Mouse (Mus musculus): ENCODE data around the gene Tpi1.
A peak's percentile ranks its signal among the peaks of the same experiment; 100 is the strongest.
"Not testable (repeated sequence)": the region's sequence is repeated elsewhere in the genome, so short reads cannot be mapped to it uniquely, and the experiment has no call there.

Tpi1 gene

DNA sequence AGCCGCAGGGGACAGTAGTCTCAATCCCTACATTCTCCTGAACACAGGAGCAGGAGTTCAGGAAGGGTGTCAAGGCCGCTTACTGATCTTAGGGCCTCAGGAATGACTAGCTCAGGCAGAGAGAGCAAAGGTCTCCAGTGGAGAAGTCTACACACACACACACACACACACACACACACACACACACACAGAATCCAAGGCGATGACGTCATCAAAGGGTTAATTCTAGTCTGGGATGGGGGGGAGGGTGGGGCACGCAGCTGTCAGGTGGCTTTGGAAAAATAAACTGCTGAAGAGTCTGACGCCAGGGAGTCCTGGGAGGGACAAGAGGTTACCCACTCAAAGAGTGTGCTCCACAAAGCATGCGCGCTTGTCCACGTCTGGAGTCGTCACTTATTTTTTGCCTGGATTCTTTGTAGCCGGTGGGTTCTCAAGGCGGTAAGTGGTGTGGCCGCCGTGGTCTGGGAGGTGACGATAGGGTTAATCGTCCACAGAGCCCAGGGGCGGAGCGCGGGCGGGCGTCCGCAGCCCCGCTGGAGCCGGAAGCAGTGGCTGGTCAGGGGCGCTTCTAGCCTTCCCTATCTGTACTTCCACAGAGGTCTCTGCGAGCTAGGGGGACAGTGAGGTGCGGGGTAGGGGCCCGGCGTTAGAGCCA, 5.6 kb downstream of the Tpi1 start, which contains the start of gene Spsb2:
Gene Spsb2 (plus strand): TSS at position 304 of the 655 bp plus-strand sequence.
- peak; percentile 86 to 92 for DNase-seq

DNA sequence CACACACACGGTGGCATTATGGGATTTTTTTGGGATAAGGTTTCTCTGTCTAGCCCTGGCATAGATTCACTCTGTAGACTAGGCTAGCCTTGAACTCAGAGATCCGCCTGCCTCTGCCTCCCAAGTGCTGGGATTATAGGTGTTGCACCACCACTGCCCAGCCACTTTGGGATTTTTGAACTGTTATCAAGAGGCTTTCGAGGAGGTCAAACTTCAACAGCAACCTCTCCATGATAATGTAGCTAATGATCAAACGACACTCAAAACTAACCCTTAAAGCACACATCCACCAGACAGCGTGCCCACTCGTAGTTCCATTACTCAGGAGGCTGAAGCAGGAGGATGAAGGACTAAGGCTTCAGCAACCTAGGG, 6.1 kb downstream of the Tpi1 start:
- no peak for DNase-seq

DNA sequence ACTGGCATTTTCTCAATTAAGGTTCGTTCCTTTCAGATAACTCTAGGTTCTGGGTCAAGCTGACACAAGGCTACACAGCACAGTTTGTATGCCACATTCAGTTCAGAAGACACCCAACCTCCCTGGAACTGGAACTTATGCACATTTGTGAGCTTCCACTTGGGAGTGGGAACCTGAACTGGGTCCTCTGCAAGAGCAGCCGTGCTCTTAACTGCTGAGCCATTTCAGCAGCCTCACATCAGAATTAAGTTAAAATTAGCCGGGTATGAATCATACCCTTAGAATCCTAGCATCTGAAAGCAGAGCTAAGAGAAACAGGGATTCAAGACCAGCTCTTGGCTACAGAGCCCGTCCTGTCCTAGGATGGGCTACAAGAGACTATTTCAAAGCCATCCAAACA, 6.7 kb downstream of the Tpi1 start:
- DNase-seq = no peak

DNA sequence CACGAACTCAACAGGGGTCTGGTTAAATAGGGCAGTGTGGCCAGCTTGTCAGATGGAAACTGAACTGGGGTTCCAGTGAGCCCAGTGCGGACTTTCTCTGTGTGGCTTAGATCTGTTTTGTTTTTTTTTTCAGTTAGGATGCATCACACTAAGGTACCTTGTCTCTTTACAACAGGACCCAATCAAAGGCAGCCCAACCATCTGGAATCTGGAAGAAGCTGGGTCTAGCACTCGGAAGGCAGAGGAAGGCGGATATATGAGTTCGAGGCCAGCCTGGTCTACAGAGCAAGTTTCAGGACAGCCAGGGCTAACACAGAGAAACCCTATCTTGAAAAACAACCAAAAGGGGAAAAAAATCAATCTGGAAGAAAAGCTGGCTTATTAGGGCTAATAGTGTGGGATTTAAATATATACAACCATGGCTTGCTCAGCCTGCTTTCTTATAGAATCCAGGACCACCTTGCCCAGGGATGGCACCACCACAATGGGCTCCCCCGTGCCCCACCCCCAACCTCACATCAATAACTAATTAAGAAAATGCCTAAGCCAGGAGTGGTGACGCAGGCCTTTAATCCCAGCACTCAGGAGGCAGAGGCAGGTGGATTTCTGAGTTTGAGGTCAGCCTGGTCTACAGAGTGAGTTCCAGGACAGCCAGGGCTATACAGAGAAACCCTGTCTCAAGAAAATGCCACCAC, 7.5 kb downstream of the Tpi1 start:
- DNase-seq = no peak

DNA sequence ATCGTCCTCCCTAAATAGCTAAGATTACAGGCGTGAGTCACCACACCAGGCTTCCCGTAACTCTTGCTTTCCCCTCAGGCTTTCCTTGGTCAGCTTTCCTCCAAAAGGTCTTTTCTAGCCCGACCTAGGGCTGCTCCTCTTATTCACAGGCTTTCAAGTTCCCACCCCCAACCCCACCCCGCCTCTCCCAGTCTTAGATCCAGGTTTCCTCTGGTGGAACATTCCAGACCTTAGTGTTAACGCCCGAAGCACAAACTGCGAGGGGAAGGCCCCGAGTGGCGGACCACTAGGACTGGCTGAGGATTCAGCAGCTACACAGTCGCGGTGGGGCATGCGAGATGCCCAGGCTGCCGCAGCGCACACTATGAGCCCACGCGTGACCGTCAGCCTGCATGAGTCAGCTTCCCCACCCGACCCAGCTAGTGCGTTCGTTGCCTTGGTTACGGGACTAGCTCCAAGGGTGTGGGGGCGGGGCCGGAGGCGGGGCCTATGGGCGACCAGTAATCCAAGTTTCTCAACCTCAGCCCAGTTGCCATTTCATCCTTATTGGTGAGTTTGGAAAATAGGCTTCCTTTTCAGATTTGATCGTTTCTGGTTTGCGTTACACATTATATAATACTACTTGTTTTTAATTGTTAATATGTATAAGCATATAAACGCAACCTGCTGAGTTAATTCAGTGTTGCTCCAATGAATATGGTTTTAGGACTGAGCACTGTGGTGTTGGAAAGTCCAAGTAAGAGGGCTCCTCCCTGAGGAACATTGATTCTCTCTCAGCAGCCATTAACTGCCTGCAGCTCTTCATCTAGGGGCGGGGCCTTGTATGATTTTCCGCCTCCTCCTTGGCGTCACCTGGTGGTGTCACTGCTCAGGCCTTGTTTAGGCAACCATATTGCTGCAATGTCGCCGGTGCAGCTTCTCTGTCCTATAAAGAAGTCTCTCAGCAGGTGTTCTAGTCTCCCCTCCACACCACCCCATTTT, 8.5 kb downstream of the Tpi1 start:
- peak; percentile 98 for DNase-seq

DNA sequence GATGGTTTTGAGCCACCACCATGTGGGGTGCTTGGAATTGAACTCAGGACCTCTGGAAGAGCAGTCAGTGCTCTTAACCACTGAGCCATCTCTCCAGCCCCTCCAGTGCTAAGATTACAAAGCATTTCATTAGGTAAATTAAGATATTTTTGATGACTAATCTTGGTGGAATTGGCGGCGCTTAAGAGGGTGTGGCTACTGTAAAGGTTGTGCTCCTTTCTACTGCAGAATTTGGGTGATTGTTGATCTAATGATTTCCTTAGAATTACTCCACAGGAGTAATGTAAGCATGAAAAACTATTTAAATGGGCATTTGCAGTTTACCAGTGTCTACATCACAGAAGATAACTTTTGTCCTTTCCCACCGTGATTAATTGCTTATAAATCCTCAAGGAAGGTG, 9.8 kb downstream of the Tpi1 start:
- no peak for DNase-seq

DNA sequence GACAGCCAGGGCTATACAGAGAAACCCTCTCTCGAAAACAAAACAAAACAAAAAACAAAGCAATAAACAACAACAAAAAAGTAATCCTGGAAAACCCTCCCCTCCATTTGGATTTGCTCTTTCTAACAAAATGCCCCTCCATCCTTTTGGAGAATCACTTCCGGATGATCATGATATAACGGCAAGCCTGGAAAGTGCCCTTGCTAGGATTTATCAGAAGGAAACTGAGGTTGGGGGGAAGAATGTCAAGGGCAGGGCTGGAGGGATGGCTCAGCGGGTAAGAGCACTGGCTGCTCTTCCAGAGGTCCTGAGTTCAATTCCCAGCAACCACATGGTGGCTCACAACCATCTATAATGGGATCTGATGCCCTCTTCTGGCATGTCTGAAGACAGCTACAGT, 10.4 kb downstream of the Tpi1 start:
- DNase-seq = not testable (repeated sequence)

DNA sequence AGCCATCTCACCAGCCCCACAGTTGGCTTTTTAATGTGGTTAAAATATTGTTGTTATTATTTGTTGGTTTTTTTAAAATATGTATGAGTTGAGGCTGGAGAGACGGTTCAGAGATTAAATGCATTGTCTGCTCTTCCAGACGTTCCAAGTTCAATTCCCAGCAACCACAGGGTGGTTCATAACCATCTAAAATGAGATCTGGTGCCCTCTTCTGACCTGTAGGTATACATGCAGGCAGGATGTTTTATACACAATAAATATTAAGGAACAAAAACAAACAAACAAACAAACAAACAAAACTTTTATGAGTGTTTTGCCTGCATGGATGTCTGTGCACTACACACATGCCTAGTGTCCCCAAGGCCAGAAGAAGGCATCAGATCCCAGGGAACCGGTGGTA, 11.0 kb downstream of the Tpi1 start:
- no peak for DNase-seq

DNA sequence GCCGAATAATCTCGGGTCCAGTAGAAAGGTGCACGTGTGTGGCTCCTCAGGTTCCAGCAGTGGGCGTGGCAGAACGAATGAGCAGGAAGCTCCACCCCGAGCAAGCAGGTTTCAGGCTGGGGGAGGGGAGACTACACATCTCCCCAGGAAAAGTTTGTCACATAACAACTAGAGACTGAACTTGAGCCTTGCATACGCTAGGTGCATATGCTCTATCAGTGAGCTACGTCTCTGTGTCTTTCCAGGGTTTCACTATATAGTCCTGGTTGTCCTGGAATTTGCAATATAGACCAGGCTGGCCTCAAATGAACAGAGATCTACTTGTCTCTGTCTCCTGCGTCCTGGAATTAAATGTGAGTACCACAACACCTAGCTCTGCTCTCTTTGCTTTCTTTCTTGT, 11.7 kb downstream of the Tpi1 start:
- DNase-seq = not testable (repeated sequence)

DNA sequence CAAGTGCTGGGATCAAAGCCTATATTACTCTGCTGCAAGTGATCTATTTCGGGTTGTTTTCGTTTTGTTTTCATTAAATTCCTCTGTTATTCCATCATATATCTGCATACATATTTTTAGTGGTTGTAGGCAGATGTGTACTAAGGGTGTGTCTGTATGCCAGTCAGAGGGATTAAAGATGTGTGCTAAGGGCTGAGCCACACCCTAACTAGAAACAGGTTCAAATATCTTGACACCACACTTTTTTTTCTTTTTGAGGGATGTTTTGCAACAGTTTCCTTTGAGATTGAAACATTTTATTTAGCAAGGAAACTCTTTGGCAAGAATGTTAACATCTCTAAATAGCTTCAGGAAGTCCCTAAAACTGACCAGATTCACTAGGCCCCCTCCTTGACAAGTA, 17.9 kb downstream of the Tpi1 start:
- no peak for DNase-seq

DNA sequence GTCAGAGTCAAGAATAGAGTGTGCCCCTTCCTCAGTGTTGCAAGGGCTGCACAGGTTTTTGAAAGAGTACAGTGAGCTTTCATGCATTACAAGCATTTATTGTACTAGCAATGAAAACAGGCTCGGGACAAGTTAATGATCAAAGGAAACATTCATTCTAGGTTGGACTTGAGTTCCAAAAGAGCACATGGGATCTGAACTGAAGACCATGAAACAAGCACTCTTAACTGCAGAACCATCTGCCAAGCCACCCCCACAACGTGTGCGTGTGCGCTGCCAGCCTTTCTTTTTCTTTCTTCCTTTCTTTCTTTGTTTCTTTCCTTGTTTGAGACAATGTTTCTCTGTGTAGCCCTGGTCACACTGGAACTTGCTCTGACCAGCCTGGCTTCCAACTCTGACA, 18.3 kb downstream of the Tpi1 start:
- DNase-seq = no peak

DNA sequence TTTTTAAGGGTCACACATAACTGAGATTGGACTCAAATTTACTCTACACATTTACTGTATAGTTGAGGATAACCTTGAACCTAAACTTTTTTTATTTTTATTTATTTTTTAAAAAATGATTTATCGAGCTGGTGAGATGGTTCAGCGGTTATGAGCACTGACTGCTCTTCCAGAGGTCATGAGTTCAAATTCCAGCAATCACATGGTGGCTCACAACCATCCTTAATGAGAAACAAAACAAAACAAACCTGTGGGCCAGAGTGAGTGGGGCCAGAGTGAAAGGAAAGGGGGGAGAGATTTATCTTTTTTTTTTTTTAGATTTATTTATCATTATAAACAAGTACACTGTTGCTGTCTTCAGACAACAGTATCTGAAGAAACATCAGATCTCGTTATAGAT, 22.2 kb downstream of the Tpi1 start:
- no peak for DNase-seq

DNA sequence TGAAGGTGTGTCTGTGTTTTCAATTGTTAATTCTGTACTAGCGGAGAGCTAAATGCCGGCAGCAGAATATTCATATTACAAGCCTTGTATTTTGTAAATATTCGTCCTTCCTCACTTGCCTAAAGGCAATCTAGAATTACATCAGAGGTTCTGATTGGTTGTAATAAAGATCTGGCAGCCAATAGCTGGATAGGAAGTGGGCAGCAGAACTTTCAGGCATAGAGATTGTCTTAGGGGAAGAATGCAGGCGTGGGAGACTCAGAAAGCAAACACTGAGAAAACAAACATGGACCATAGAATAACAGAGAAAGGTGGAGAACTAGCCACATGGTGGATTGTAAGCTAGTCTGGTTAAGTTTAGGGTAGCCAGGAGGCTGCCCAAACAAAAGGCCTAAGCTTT, 24.0 kb downstream of the Tpi1 start:
- DNase-seq = no peak

DNA sequence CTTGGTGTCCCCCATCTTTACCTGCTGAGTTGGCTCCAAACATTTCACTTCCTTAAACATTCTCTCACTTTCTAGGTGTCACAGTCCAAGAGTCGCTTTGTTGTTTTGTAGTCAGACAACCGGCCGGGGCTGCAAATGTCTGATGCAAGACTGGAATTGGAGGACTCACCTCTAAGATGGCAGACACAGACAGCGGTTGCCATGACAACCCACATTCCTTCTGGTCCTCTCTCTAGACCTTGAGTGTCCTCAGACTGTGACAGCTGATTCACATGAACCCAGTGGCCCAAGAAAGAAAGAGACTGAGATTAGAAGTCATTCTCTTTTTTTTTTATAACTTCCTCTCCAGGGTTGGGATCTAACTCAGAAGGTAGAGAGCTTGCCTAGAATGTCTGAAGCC, 24.6 kb downstream of the Tpi1 start:
- DNase-seq = no peak

DNA sequence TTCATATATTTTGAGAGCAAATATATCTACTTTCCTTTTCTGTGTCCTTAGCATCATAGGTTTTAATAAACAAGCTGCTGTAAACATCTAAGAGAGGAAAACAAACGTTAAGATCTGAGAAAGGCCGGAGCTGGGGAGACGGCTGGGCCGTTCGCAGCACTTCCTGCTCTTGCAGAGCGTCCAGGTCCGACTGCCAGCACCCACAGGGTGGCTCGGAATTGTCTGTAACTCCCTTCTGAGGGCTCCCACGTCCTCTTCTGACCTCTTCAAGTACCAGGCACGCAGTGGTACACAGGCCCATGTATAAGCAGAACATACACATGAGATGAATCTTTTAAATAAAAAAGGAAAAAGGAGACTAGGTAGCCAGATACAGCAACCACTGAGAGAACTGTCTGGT, 26.4 kb downstream of the Tpi1 start:
- DNase-seq = no peak

DNA sequence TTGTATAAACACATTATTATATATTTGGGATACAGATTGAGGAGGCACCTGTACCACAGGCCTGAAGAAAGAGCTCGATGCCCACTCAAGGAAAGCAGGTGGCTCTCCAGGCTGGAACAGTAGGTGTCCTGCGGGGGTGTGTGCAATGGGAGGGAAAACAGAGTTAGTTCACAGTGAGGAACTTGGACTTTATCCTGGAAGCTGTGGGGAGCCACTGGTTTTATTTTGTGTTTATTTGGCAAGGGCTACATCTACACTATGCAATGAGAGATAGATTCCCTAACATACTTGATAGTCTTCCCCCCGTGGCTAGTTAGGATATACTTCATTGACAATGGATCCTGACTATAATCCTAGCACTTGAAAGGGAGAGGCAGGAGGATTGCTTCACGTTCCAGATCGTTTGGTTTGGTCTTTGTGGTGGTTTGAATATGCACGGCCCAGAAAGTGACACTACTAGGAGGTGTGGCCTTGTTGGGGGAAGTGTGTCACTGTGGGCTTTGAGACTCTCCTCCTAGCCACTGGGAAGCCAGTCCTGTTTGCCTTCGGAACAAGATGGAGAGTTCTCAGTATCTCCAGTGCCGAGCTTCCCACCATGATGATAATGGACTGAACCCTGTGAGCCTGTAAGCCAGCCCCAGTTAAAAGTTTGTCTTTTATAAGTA, 27.2 kb downstream of the Tpi1 start:
- DNase-seq = no peak

DNA sequence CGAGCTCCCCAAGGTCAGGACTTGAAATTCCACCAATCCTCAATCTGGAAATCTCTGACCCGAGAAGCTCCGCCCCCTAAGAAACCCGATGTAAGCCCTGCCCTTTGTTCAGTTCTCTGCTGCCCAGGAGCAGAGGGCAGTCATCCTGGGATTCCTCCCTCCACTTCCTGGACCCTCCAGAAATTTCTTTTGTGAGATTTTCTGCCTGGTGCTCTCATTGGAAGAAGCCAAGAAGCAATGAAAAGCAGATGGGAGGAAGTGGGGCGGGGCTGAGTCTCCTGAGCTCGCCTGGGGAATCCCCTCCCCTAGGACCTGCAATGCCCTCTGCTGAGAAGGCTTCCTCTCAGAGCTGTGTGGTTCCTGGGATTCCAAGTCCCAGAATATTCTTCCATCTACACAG, 31.7 kb downstream of the Tpi1 start:
- peak; percentile 57 to 73 for DNase-seq

DNA sequence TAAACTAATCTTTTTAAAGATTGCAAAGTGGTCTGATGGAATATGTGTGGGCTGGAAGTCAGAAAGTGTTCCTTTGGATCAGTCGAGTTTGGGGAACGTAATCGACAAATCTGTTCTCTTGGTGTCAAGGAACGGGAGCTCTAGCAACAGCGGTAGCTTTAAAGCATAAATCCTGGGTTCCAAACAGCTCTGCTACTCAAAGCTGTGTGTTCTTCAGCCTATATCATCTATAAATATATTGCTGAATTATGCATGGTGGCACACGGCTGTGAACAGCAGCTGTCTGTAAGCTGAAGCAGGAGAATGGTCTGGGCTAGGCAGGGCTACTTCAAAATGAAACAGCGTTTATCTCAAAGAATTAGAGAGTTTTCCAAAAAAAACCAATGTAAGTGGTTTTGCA, 33.2 kb downstream of the Tpi1 start:
- DNase-seq = no peak

DNA sequence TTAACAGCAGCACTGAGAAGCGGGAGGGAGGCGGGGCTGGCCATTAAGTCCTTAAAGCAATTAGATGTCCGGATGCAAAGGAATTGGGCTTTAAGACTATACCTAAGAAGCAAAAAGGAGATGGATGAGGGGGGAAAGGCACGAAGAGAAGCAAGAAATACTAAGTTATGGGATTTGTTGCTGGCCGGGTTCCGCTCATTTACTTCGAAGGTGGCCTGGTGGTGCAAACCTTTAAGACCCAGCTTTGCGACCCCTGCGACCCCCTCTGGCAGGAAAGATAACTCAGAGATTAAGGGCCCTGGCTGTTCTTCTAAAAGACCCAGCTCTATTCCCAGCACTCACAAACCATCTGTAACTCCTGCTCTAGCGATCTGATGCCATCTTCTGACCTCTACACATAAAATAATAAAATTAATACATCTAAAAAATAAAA, 34.1 kb downstream of the Tpi1 start:
- DNase-seq = peak; percentile 67 to 81

DNA sequence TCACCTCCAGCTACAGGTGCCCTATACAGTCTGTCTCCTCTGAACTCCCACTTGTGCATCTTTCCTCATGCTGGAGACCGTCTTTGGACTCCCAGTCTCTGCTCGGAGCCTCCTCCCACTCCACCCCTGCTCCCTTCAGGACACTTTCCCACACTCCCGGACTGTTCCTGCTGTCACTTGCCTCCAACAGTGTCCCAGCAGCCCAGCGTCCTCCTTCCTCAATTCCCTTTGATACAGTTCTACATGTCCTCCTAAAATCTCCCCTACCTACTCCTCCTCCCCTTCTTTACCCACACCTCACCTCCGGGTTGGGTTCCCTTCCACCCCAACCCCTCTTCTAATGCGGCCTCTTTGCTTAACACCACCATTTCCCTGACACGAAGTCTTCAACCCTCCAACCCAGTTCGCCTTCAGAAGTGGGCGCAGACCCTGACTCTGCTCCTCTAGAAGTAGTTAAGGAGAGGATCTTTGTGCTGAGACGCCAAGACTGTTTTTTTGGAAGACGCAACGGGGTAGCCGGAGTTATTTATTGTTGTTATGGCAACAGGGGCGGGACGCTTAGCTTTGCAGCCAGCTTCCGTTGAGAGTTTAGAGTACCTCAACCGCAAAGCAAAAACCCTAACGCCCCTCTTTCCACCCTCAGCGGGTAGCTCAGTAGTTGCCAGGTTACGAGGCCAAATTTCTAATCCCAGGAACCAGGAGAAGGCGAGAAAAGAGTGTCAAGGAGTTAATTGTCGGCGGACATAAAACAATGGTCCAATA, 34.7 kb downstream of the Tpi1 start, which contains the start of gene Lrrc23:
Gene Lrrc23 (minus strand): TSS at position 506 of the 762 bp plus-strand sequence.
- DNase-seq = peak; percentile 47 to 58

DNA sequence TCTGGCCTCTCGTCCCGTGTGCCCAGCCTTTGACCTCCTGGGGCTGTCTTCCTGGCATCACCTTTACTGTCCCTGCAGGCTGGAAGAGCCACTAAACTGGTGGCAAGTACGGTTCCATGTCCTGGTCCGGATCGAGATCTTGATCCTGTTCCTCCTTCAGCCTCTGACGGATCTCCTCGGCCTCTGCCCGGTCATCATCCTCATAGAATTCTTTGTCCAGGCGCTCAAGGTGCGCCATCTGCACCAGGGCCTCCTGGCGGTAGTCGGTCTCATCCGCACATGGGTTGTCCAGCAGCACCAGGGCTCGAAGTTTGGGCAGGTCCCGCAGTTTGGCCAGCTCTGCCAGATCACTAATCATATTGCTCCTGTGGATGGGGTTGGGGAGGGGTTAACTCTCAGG, 43.6 kb downstream of the Tpi1 start:
- no peak for DNase-seq

DNA sequence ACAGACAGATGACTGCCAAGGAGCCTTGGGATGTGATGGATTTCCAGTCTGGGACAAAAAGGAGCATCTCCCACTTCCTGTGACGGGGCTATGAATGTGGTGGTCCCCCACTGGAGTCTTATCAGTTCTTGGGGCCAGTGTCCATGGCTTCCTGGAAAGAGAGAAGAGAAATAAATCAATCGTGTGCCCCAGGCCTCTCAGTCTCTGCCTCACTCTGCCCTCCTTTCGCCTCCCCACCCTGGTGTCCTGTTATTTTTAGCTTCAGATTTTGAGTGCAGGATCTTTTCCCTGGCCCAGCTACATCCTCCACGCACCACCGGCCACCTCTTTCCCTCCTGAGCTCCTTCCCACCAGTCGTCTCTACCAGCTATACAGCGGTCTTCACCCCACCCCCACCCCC, 44.1 kb downstream of the Tpi1 start:
- no peak for DNase-seq
